Mouse (Mus musculus) lung, postnatal 25 days (tissue): ENCODE data around the gene Aim2.

Experiments
- DNase-seq: peaks from one replicate; pipeline ENCODE4 v3.0.0; 2022; ENCODE audit warnings: low spot score

Gene Aim2

GRCm38 (mm10) chr1:173391754-173392153 lies 41.1 kb downstream of the Aim2 start:
- no peak for DNase-seq

- peak; percentile 53 for DNase-seq
Observed at GRCm38 (mm10) chr1:173398323-173398970, 47.8 kb downstream of the Aim2 start.

- DNase-seq, result no peak
Observed at GRCm38 (mm10) chr1:173404696-173405309, 54.1 kb downstream of the Aim2 start.

- DNase-seq, result peak; percentile 35
Observed at GRCm38 (mm10) chr1:173409066-173409465, 58.4 kb downstream of the Aim2 start.

- no peak for DNase-seq
Observed at GRCm38 (mm10) chr1:173411863-173412262, 61.2 kb downstream of the Aim2 start.

GRCm38 (mm10) chr1:173414631-173415030 lies 64.0 kb downstream of the Aim2 start:
- no peak for DNase-seq

GRCm38 (mm10) chr1:173418516-173418915 lies 67.8 kb downstream of the Aim2 start:
- no peak for DNase-seq

GRCm38 (mm10) chr1:173418936-173419621 lies 68.4 kb downstream of the Aim2 start:
- peak; percentile 46 for DNase-seq

GRCm38 (mm10) chr1:173420374-173420773 lies 69.7 kb downstream of the Aim2 start:
- peak; percentile 68 for DNase-seq

GRCm38 (mm10) chr1:173426345-173426744 lies 75.7 kb downstream of the Aim2 start:
- no peak for DNase-seq

- peak; percentile 32 for DNase-seq
Observed at GRCm38 (mm10) chr1:173427385-173427784, 76.7 kb downstream of the Aim2 start.

GRCm38 (mm10) chr1:173429995-173430699 lies 79.5 kb downstream of the Aim2 start:
- DNase-seq, result no peak

- no peak for DNase-seq
Observed at GRCm38 (mm10) chr1:173432411-173432810, 81.7 kb downstream of the Aim2 start.

- DNase-seq, result peak; percentile 35
Observed at GRCm38 (mm10) chr1:173437161-173437953, 86.7 kb downstream of the Aim2 start.

GRCm38 (mm10) chr1:173440681-173441080 lies 90.0 kb downstream of the Aim2 start:
- DNase-seq, result no peak

- DNase-seq, result no peak
Observed at GRCm38 (mm10) chr1:173441210-173441609, 90.5 kb downstream of the Aim2 start.

GRCm38 (mm10) chr1:173443061-173443460 lies 92.4 kb downstream of the Aim2 start:
- DNase-seq, result no peak

GRCm38 (mm10) chr1:173447067-173447466 lies 96.4 kb downstream of the Aim2 start:
- no peak for DNase-seq

GRCm38 (mm10) chr1:173450621-173451020 lies 99.9 kb downstream of the Aim2 start:
- no peak for DNase-seq

GRCm38 (mm10) chr1:173451665-173452064 lies 101.0 kb downstream of the Aim2 start:
- no peak for DNase-seq

GRCm38 (mm10) chr1:173456139-173456754 lies 105.6 kb downstream of the Aim2 start:
- peak; percentile 44 for DNase-seq
